Mouse (Mus musculus) stomach, embryonic 14.5 days (tissue): ENCODE results near the gene Bcas3. TPM values are rescaled to one million over a fixed set of nuclear protein-coding genes. Genes with fewer than 3 reads are reported as not detected.

Experiments
- ATAC-seq: fragments of 200-750 bp; cut with Nextera tagmentation; 2 replicates; pipeline ENCODE4 v1.8.0; 2017; ENCODE audit warnings: low read depth, moderate TSS enrichment; ENCODE audit not compliant: insufficient number of reproducible peaks, insufficient read depth, low FRiP score
- H3K27ac ChIP-seq: fragments of 300-500 bp; sonication (generic); 2 replicates; pipeline ENCODE4 v1.5.1; 2014; ENCODE audit warnings: mild to moderate bottlenecking, low read length, moderate library complexity, mixed read lengths
- H3K27me3 ChIP-seq: fragments of 300-500 bp; sonication (generic); 2 replicates; pipeline ENCODE4 v1.6.1; 2014; ENCODE audit warnings: low read length, control low read depth, mixed read lengths; ENCODE audit not compliant: control insufficient read depth, insufficient read depth
- H3K36me3 ChIP-seq: fragments of 300-500 bp; sonication (generic); 2 replicates; pipeline ENCODE4 v1.6.1; 2014; ENCODE audit warnings: mild to moderate bottlenecking, control low read depth, low read length, moderate library complexity, mixed read lengths; ENCODE audit not compliant: control insufficient read depth, insufficient read depth
- H3K4me1 ChIP-seq: fragments of 300-500 bp; sonication (generic); 2 replicates; pipeline ENCODE4 v1.6.1; 2014; ENCODE audit warnings: low read length, control low read depth, mixed read lengths; ENCODE audit not compliant: control insufficient read depth, insufficient read depth
- H3K4me2 ChIP-seq: fragments of 300-500 bp; sonication (generic); replicated peaks from 2 replicates; pipeline ENCODE4 v1.6.1; 2014; ENCODE audit warnings: low read depth, low read length, control low read depth
- H3K4me3 ChIP-seq: fragments of 300-500 bp; sonication (generic); 2 replicates; pipeline ENCODE4 v1.5.1; 2014; ENCODE audit warnings: low read depth, low read length, control low read depth
- H3K9ac ChIP-seq: fragments of 300-500 bp; sonication (generic); replicated peaks from 2 replicates; pipeline ENCODE4 v1.6.1; 2014; ENCODE audit warnings: low read depth, mild to moderate bottlenecking, control low read depth, low read length, moderate library complexity, mixed read lengths
- H3K9me3 ChIP-seq: fragments of 300-500 bp; sonication (generic); 2 replicates; pipeline ENCODE4 v1.6.1; 2016; ENCODE audit warnings: low read depth, low read length, control low read depth; ENCODE audit not compliant: control insufficient read depth
- WGBS: fragments of 180-500 bp; shearing (Covaris S2); extraction: QIAGEN DNeasy Blood & Tissue Kit; methylation state at CpG from one replicate; pipeline ENCODE4 v1.1.7; 2014; 5-methylcytosine and 5-hydroxymethylcytosine counted together
- polyA plus RNA-seq: library from polyadenylated mRNA; unstranded; fragments of >200 nt; fragmentation: Nextera tagmentation; extraction: Ambion mirVana; gene quantifications from 2 replicates; pipeline ENCODE4 v1.2.1, GENCODE M21; 2014

Bcas3 gene
- polyA plus RNA-seq, 1 experiment from 2014 or later, result 20.4 TPM

DNA sequence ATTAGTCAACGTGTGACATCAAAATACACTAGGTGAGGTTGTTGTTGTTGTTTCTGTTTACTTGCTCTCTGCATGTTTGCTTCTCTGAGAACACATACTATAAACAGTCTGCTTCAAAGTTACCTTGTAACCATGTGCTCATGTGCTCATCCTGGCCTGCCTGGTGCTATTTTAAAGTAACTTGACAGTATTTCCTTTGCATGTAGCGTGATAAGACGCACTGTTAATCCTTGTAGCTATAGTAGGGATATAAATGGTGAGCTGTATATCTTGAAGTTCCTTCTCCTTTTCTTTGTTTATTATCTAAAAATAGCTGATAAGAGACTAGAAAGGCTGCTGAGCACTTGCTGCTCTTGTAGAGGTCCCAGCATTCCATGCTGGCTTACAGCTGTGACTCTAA lies 219.6 kb downstream of the Bcas3 start:
- 54% methylated on average over 3 of the region's 3 CpGs for WGBS
- Histone ChIP-seq H3K9ac (no peak overlapping the region), H3K27ac (no peak overlapping the region), H3K4me1 (peaks cover 4% of the 10 kb centered on the region), H3K27me3 (no peaks in the 10 kb centered on the region), H3K36me3 (no peaks in the 10 kb centered on the region), H3K4me3 (no peak overlapping the region), H3K9me3 (no peaks in the 10 kb centered on the region), H3K4me2 (no peak overlapping the region)
- ATAC-seq, result no peak

DNA sequence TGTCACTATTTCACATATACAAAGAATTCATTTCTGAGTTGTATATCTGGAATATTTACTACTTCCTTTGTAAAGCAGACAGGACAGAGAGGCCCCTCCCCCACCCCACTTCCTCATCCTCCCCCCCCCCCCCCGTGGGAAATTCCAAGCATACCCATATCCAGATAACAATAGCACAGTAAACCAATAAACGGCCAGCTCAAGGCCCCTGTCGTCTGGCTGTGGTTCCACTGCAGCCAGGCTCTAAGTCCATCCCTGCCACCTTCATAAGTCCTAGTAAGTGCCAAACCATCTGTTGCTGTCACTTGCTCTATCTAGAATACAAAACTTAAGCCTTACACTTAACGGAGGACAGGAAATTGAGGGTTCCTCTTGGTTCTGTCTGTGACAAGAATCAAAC lies 221.5 kb downstream of the Bcas3 start:
- Histone ChIP-seq H3K27ac (no peak overlapping the region), H3K9ac (no peak overlapping the region), H3K4me2 (no peak overlapping the region), H3K36me3 (no peaks in the 10 kb centered on the region), H3K4me3 (no peak overlapping the region), H3K4me1 (peaks cover 10% of the 10 kb centered on the region), H3K27me3 (no peaks in the 10 kb centered on the region), H3K9me3 (no peaks in the 10 kb centered on the region)
- WGBS, result 4% methylated on average over 4 of the region's 4 CpGs
- ATAC-seq, result no peak

DNA sequence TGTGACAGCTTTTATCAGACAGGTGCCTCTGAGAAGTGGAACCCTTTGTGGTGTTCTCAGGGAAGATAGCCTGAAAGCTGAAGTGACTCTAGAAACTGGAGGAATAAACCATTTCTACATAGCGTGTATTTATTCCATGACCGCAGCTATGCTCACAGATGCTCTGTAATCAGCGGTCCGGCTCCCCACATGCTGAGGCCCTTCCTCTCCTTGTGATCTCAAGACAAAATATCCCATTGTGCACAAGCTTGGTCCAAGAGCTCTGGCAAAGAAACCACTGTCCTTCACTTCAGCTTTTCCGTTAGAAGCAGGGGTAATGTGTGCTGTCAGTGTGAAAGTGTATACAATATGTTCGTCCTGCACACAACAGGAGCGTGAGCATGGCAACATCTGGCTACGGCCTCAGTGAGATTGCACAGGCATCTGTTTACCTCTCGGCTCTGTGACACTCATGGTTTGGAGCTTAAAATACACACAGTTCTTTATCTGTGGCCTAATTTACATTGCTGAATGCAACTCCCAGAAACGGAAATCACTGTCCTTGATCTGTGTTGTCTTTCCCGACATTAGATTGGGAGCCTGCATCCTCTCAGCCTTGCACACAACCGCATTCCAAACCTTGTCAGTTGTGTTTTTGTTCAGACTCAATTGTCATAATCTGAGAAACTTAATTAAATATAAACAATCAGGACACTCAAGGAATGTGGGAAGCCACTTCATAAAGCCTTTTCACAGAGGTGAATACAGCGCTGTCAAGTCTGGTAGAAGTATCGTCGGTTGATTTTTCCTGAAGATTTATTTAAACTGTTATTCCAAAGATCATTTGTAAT lies 225.1 kb downstream of the Bcas3 start:
- H3K27me3 ChIP-seq, result no peaks in the 10 kb centered on the region
- 42% methylated on average over 15 of the region's 15 CpGs for WGBS
- H3K4me1 ChIP-seq, result peaks cover 7% of the 10 kb centered on the region; the same call in 1 of the 2 replicates
- H3K4me2 ChIP-seq, result no peak overlapping the region
- H3K9me3 ChIP-seq, result no peaks in the 10 kb centered on the region
- H3K4me3 ChIP-seq, result no peak overlapping the region
- H3K36me3 ChIP-seq, result no peaks in the 10 kb centered on the region
- ATAC-seq, result no peak
- no peak overlapping the region for H3K9ac ChIP-seq
- 0 out of 2 replicates have a peak overlapping the region, but pooled peaks have one; percentile 27 for H3K27ac ChIP-seq

DNA sequence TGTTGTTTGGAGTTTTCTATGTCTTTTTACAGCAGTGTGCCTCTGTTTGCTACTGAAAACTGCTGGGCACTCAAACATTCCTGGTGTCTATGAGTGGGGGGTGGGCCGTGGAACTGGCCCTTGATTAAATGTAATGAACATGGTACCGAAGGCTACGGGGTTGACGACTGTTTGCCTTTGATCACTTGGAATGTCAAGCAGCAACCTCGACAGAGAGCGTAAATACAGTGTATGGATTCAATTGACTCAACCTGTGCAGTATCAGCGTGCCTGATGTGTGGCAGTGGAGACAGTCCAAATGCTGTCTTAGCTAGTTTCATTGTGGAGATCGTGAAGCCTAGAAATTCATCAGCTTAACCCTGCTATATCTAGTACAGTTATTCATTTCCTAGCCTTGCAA lies 231.1 kb downstream of the Bcas3 start:
- no peak overlapping the region for H3K27ac ChIP-seq
- H3K4me1 ChIP-seq, result no peaks in the 10 kb centered on the region
- H3K4me3 ChIP-seq, result no peak overlapping the region
- H3K36me3 ChIP-seq, result no peaks in the 10 kb centered on the region
- WGBS, result 37% methylated on average over 8 of the region's 8 CpGs
- no peak overlapping the region for H3K4me2 ChIP-seq
- no peak overlapping the region for H3K9ac ChIP-seq
- no peaks in the 10 kb centered on the region for H3K9me3 ChIP-seq
- no peak for ATAC-seq
- no peaks in the 10 kb centered on the region for H3K27me3 ChIP-seq

DNA sequence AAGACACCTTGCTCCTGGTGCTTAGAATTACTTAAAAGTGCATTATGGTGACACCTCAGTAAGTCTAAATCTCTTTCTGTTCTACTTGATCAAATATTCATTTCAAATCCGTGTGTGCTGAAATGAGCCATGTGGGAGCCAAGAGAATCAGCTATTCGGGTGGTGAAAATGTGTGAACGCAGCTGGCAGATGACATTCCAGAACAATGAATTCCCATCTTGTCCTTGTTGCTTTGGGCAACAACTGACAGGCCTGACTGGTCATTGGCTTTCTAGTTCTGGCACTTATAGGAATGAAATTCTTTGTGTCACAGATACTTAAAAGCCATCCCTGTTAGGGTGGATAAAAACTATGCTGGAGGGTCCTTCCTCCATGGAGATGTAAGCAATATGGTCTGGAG lies 240.7 kb downstream of the Bcas3 start:
- ATAC-seq, result no peak
- Histone ChIP-seq H3K27me3 (no peaks in the 10 kb centered on the region), H3K9me3 (no peaks in the 10 kb centered on the region), H3K9ac (no peak overlapping the region), H3K4me2 (no peak overlapping the region), H3K4me1 (no peaks in the 10 kb centered on the region), H3K36me3 (no peaks in the 10 kb centered on the region), H3K27ac (no peak overlapping the region), H3K4me3 (no peak overlapping the region)
- WGBS, result 85% methylated on average over 3 of the region's 3 CpGs

DNA sequence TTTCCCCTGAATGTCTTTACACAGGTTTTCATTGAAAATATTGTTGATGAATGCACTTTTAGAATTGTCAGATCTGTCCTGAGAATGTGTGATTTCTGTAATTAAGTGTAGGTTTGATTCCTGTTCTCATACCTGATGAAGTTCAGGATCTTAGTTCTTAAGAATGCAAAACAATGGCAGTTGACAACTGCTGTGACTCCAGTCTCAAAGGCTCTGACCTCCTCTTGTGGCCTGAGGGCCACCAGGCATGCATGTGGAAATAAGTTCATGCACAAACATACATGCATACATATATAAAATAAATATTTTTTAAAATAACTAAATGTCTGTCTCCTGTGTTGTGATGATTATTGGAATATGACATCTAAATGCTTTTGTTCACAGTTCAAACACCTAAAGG lies 246.3 kb downstream of the Bcas3 start:
- no peaks in the 10 kb centered on the region for H3K36me3 ChIP-seq
- H3K9ac ChIP-seq, result no peak overlapping the region
- no peaks in the 10 kb centered on the region for H3K9me3 ChIP-seq
- H3K4me3 ChIP-seq, result no peak overlapping the region
- no peak overlapping the region for H3K4me2 ChIP-seq
- ATAC-seq, result no peak
- H3K4me1 ChIP-seq, result no peaks in the 10 kb centered on the region
- no peaks in the 10 kb centered on the region for H3K27me3 ChIP-seq
- no peak overlapping the region for H3K27ac ChIP-seq

DNA sequence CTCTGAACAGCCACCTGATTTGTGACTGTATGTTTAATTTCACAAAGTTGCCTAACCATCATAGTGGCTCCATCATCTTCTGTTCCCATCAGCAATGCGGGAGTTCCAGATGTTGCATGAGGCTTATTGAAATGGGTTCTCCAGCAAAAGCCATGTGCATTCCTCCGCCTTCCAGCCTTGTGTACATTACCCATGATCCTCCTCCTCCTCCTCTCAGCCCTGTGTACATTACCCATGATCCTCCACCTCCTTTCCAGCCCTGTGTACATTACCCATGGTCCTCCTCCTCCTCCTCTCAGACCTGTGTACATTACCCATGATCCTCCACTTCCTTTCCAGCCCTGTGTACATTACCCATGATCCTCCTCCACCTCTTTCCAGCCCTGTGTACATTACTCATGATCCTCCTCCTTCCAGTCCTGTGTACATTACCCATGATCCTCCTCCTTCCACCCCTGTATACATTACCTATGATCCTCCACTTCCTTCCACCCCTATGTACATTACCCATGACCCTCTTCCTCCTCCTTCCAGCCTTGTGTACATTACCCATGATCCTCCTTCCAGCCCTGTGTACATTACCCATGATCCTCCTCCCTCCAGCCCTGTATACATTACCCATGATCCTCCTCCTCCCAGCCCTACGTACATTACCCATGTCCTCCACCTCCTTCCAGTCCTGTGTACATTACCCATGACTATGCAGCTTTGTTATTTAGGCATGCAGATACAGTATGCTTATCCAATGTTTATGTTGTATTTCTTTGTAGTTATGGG lies 250.8 kb downstream of the Bcas3 start:
- ATAC-seq, result peak; percentile 49; the same call in 1 of the 2 replicates
- no peak overlapping the region for H3K27ac ChIP-seq
- WGBS, result 90% methylated on average over 3 of the region's 3 CpGs

DNA sequence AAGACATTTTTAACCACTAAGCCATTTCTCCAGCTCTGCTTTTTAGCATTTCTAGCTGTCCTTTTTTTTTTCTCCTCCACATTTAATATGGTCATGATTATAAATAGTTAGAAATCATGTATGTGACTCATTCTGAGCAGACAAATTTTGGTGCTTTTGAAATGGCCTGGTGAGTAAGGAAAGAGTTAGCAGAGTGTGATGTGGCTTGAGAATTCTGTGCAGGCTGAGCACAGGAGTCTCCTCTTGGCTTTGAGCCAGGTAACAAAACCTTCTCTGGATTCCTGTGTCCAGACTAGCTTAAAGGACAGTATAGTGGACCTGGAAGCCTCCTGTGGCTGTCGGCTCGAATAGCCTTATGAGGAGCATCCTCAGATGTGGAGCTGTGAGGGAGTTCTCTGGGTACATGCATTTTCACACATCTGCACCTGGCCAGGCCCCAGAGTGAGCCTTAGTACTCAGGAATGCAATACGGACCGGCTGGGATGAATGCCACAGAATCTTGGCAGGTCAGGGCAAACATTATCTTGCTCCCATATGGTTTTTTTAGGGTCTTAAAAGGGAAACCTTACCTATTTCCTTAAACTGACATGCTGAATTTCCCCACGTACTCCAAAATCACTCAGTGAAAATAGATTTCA lies 256.5 kb downstream of the Bcas3 start:
- no peak for ATAC-seq

More for the DNA sequence above, 250.8 kb downstream of the Bcas3 start:
- Histone ChIP-seq H3K9me3 (no peaks in the 10 kb centered on the region), H3K4me1 (no peaks in the 10 kb centered on the region), H3K9ac (no peak overlapping the region), H3K4me2 (no peak overlapping the region), H3K36me3 (no peaks in the 10 kb centered on the region), H3K4me3 (no peak overlapping the region), H3K27me3 (no peaks in the 10 kb centered on the region)

More for the DNA sequence above, 256.5 kb downstream of the Bcas3 start:
- no peak overlapping the region for H3K4me2 ChIP-seq
- no peaks in the 10 kb centered on the region for H3K27me3 ChIP-seq
- H3K27ac ChIP-seq, result no peak overlapping the region
- H3K9me3 ChIP-seq, result no peaks in the 10 kb centered on the region
- H3K4me1 ChIP-seq, result peaks cover 14% of the 10 kb centered on the region
- no peak overlapping the region for H3K4me3 ChIP-seq
- no peak overlapping the region for H3K9ac ChIP-seq
- WGBS, result 37% methylated on average over 5 of the region's 5 CpGs
- no peaks in the 10 kb centered on the region for H3K36me3 ChIP-seq
